Mouse (Mus musculus) erythroblast, embryonic 14.5 days (primary cell): Measurements from ENCODE around the gene 1600014C23Rik.

ENCODE experiments used
- GATA1 ChIP-seq: IDR thresholded peaks from 2 replicates; pipeline ENCODE4 v1.6.1; 2012; ENCODE audit warnings: low read length, inconsistent platforms, mixed read lengths
- TAL1 ChIP-seq: IDR thresholded peaks from 3 replicates; pipeline ENCODE4 v1.6.1; 2012; ENCODE audit warnings: low read length, inconsistent platforms, mixed read lengths

DNA sequence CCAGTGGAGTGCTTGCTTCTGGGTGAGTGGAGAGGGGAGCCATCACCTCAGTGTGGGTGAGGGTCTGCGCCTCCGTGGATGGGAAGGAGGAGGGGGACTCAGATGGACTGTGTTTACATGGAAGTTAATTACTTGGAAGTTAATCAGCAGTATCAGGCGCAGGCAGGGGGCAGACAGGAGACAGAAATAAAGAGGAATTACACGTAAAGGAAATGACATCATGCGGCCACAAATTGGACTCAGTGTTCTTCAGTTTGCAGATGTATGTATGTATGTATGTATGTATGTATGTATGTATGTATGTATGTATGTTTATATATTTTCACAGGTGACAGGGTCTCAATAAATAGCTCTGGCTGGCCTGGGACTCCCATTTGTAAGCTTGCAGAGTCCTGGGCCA is 26.8 kb downstream of the 1600014C23Rik start:
- no peak for TF ChIP-seq GATA1
- TF ChIP-seq TAL1 = no peak
